Mouse (Mus musculus): Measurements from ENCODE around the gene Hmgcs1. TPM values are rescaled to one million over a fixed set of nuclear protein-coding genes. Genes with fewer than 3 reads are reported as not detected.

The Hmgcs1 gene
- polyA plus RNA-seq, 1 experiment, result 14.8 TPM

DNA sequence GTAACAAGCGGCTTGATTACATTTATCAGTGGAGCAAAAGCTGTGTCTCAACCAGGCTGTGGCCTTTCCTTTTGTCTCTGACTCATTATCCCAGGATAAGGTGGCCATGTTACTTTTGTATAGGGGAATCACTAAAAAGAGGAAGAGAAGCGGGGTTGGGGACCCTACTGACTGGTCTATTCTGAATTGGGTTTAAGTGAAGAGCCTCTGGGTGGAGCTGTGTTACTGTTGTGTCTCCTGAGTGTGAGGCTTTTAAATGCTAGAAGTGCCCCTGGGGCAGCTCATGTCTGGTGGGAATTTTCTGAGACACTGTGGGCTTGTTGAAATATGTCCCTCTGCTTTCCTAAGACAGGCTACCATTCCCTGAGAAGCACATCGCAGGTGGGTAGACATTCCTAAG, 53.3 kb downstream of the Hmgcs1 start:
- Histone ChIP-seq H3K4me3 (replicated peaks; ENCODE audit: control insufficient read depth, low read depth, low read length) (no peak overlapping the region), H3K4me1 (ENCODE audit: control insufficient read depth, insufficient read depth, low read length) (no peaks in the 10 kb centered on the region; the same call in 1 of the 2 replicates), H3K27ac (ENCODE audit: control insufficient read depth, insufficient read depth, low read depth, low read length, poor library complexity) (no peak overlapping the region)
- WGBS, result 62% methylated on average over 3 of the region's 3 CpGs
- no peak for TF ChIP-seq POLR2A (IDR thresholded peaks at IDR 0.05; ENCODE audit: borderline replicate concordance, control insufficient read depth, low read depth, low read length)
- TF ChIP-seq CTCF (IDR thresholded peaks at IDR 0.05; ENCODE audit: control insufficient read depth, insufficient read depth, low read length), result no peak

- Histone ChIP-seq H3K4me3 (replicated peaks; ENCODE audit: control insufficient read depth, low read depth, low read length) (no peak overlapping the region), H3K27ac (ENCODE audit: control insufficient read depth, insufficient read depth, low read depth, low read length, poor library complexity) (no peak overlapping the region), H3K4me1 (ENCODE audit: control insufficient read depth, insufficient read depth, low read length) (no peaks in the 10 kb centered on the region; the same call in 1 of the 2 replicates)
- WGBS, result 78% methylated on average over 4 of the region's 4 CpGs
- TF ChIP-seq CTCF (IDR thresholded peaks at IDR 0.05; ENCODE audit: control insufficient read depth, insufficient read depth, low read length) (no peak), POLR2A (IDR thresholded peaks at IDR 0.05; ENCODE audit: borderline replicate concordance, control insufficient read depth, low read depth, low read length) (no peak)
Observed at GRCm38 (mm10) chr13:119746930-119747329, 56.8 kb downstream of the Hmgcs1 start.

GRCm38 (mm10) chr13:119753859-119754634, 63.9 kb downstream of the Hmgcs1 start:
- peaks cover 2% of the 10 kb centered on the region; the same call in 1 of the 2 replicates for H3K4me1 ChIP-seq (ENCODE audit: control insufficient read depth, insufficient read depth, low read length)
- WGBS, result 70% methylated on average over 9 of the region's 9 CpGs
- TF ChIP-seq CTCF (IDR thresholded peaks at IDR 0.05; ENCODE audit: control insufficient read depth, insufficient read depth, low read length) (no peak), POLR2A (IDR thresholded peaks at IDR 0.05; ENCODE audit: borderline replicate concordance, control insufficient read depth, low read depth, low read length) (no peak)
- no peak overlapping the region for H3K4me3 ChIP-seq (replicated peaks; ENCODE audit: control insufficient read depth, low read depth, low read length)
- H3K27ac ChIP-seq (ENCODE audit: control insufficient read depth, insufficient read depth, low read depth, low read length, poor library complexity), result no peak overlapping the region

- TF ChIP-seq POLR2A (IDR thresholded peaks at IDR 0.05; ENCODE audit: borderline replicate concordance, control insufficient read depth, low read depth, low read length), result no peak
- TF ChIP-seq CTCF (IDR thresholded peaks at IDR 0.05; ENCODE audit: control insufficient read depth, insufficient read depth, low read length), result no peak
- peaks cover 2% of the 10 kb centered on the region; the same call in 1 of the 2 replicates for H3K4me1 ChIP-seq (ENCODE audit: control insufficient read depth, insufficient read depth, low read length)
- H3K4me3 ChIP-seq (replicated peaks; ENCODE audit: control insufficient read depth, low read depth, low read length), result no peak overlapping the region
- 14% methylated on average over 3 of the region's 3 CpGs for WGBS
- H3K27ac ChIP-seq (ENCODE audit: control insufficient read depth, insufficient read depth, low read depth, low read length, poor library complexity), result no peak overlapping the region
Observed at GRCm38 (mm10) chr13:119754635-119755020, 64.4 kb downstream of the Hmgcs1 start.

GRCm38 (mm10) chr13:119755141-119755547, 65.0 kb downstream of the Hmgcs1 start:
- WGBS, result 2% methylated on average over 16 of the region's 16 CpGs
- H3K4me1 ChIP-seq (ENCODE audit: control insufficient read depth, insufficient read depth, low read length), result peaks cover 2% of the 10 kb centered on the region; the same call in 1 of the 2 replicates
- TF ChIP-seq CTCF (IDR thresholded peaks at IDR 0.05; ENCODE audit: control insufficient read depth, insufficient read depth, low read length) (no peak), POLR2A (IDR thresholded peaks at IDR 0.05; ENCODE audit: borderline replicate concordance, control insufficient read depth, low read depth, low read length) (no peak)
- peak overlapping the region; percentile 19; the same call in 1 of the 2 replicates for H3K27ac ChIP-seq (ENCODE audit: control insufficient read depth, insufficient read depth, low read depth, low read length, poor library complexity)
- peak overlapping the region; percentile 48 for H3K4me3 ChIP-seq (replicated peaks; ENCODE audit: control insufficient read depth, low read depth, low read length)

DNA sequence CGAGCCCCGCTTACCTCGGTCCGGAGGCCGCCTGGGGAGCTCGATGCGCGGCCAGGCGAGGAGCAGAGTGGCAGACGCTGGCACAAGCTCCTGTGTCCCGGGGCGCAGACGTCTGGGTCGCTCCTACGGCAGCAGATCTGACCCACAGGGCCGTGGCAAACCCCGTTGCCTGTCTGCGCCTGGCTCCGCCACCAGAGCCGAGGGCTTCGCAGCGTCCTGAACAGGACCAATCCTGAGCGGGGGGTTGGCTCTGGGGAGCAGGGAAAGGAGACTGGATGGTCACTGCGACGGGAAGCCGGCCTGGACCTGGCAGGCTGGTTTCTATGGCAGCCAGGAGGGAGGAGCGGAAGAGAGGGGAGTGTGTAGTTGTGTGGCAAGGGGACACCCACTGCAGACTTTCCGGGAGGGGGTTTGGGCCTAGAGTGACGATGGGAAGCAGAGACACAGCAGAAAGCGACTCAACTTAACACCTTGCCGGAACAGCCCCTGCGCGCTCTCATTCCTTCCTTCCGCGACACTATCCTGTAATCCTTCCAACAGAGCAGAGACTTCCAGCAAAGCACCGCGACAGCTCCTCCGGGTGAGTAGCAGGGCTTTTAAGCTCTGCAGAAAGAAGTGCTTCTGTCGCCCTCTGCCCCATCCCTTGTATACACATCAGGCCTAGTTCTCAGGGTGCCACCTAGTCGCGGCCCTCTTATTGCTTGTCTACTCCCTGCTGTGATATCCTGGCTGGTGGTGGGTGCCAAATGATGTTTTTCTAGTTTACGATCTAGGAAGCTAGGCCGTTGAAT, 65.7 kb downstream of the Hmgcs1 start, which contains the start of gene Nim1k:
Gene Nim1k, minus strand, starts transcription at position 202 of the 791 bp plus-strand sequence.
- 1% methylated on average over 43 of the region's 43 CpGs for WGBS
- Histone ChIP-seq H3K27ac (ENCODE audit: control insufficient read depth, insufficient read depth, low read depth, low read length, poor library complexity) (peak within 1 kb of the TSS; percentile 19; the same call in 1 of the 2 replicates), H3K4me1 (ENCODE audit: control insufficient read depth, insufficient read depth, low read length) (peaks cover 2% of the 10 kb centered on the region; the same call in 1 of the 2 replicates), H3K4me3 (replicated peaks; ENCODE audit: control insufficient read depth, low read depth, low read length) (peak within 1 kb of the TSS; percentile 48)
- no peak for TF ChIP-seq POLR2A (IDR thresholded peaks at IDR 0.05; ENCODE audit: borderline replicate concordance, control insufficient read depth, low read depth, low read length)
- TF ChIP-seq CTCF (IDR thresholded peaks at IDR 0.05; ENCODE audit: control insufficient read depth, insufficient read depth, low read length), result no peak

DNA sequence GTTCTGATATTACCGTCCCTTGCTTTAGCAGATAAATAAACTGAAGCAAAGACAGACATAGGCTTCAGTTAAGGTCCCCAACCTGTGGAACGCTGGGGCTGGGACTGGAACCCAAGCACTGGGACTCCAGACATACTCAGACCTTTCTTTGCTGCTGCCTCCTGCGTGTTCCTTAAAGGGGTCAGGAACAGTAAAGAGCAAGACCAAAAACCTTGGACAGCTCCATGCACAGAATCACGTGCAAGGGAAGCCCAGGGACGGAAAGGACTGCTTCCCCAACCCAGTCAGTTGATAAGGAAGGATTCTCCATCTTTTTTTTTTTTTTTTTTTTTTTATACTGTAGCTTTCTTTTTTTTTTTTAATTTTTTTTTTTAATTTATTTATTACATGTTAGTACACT, 66.7 kb downstream of the Hmgcs1 start:
- H3K4me3 ChIP-seq (replicated peaks; ENCODE audit: control insufficient read depth, low read depth, low read length), result no peak overlapping the region
- peaks cover 2% of the 10 kb centered on the region; the same call in 1 of the 2 replicates for H3K4me1 ChIP-seq (ENCODE audit: control insufficient read depth, insufficient read depth, low read length)
- no peak overlapping the region for H3K27ac ChIP-seq (ENCODE audit: control insufficient read depth, insufficient read depth, low read depth, low read length, poor library complexity)
- TF ChIP-seq POLR2A (IDR thresholded peaks at IDR 0.05; ENCODE audit: borderline replicate concordance, control insufficient read depth, low read depth, low read length) (no peak), CTCF (IDR thresholded peaks at IDR 0.05; ENCODE audit: control insufficient read depth, insufficient read depth, low read length) (no peak)
- 61% methylated on average over 5 of the region's 5 CpGs for WGBS

Other genes with a start within 250 kb of the Hmgcs1 start
- 26.9 and 58.6 TPM in 2 replicates for gene 4833420G17Rik, start 227.6 kb upstream of the Hmgcs1 start, polyA plus RNA-seq (2011; ENCODE audit: insufficient read depth, insufficient read length, low replicate concordance, missing spikeins)
- 2.9 and 3.4 TPM in 2 replicates for gene Tmem267, start 202.3 kb upstream of the Hmgcs1 start, polyA plus RNA-seq (2011; ENCODE audit: insufficient read depth, insufficient read length, low replicate concordance, missing spikeins)
- 0.88 TPM in 1 of 2 replicates, not detected in the other for gene 3110070M22Rik, start 202.0 kb upstream of the Hmgcs1 start, polyA plus RNA-seq (2011; ENCODE audit: insufficient read depth, insufficient read length, low replicate concordance, missing spikeins)
- gene Ccl28, start 66.6 kb upstream of the Hmgcs1 start, polyA plus RNA-seq (2011; ENCODE audit: insufficient read depth, insufficient read length, low replicate concordance, missing spikeins), result not detected in 2 replicates
- 0.18 and 0.37 TPM in 2 replicates for gene Nim1k, start 65.5 kb downstream of the Hmgcs1 start, polyA plus RNA-seq (2011; ENCODE audit: insufficient read depth, insufficient read length, low replicate concordance, missing spikeins)
- gene Zfp131, start 100.5 kb downstream of the Hmgcs1 start, polyA plus RNA-seq (2011; ENCODE audit: insufficient read depth, insufficient read length, low replicate concordance, missing spikeins), result 12.6 and 13.8 TPM in 2 replicates
- not detected in 2 replicates for gene AF067063, start 139.8 kb downstream of the Hmgcs1 start, polyA plus RNA-seq (2011; ENCODE audit: insufficient read depth, insufficient read length, low replicate concordance, missing spikeins)
- not detected in 2 replicates for gene D13Ertd608e, start 145.6 kb downstream of the Hmgcs1 start, polyA plus RNA-seq (2011; ENCODE audit: insufficient read depth, insufficient read length, low replicate concordance, missing spikeins)
- gene Tcstv1, start 204.4 kb downstream of the Hmgcs1 start, polyA plus RNA-seq (2011; ENCODE audit: insufficient read depth, insufficient read length, low replicate concordance, missing spikeins), result not detected in 2 replicates
- gene Gm21761, start 238.9 kb downstream of the Hmgcs1 start, polyA plus RNA-seq (2011; ENCODE audit: insufficient read depth, insufficient read length, low replicate concordance, missing spikeins), result not detected in 2 replicates

Measured in bone marrow, adult 2 months (tissue).